Mouse (Mus musculus) CH12.LX (cell line): Measurements from ENCODE around the gene Ate1. TPM values are rescaled to one million over a fixed set of nuclear protein-coding genes. Genes with fewer than 3 reads are reported as not detected.

Experiments
- DNase-seq: peaks from one replicate; pipeline ENCODE4 v3.0.0-alpha.2; 2013; ENCODE audit errors: extremely low read depth
- H3K27ac ChIP-seq: 2 replicates; pipeline ENCODE4 v1.5.1; 2012; ENCODE audit warnings: low read depth, mild to moderate bottlenecking, control low read depth, moderate library complexity; ENCODE audit not compliant: insufficient read depth
- H3K27me3 ChIP-seq: replicated peaks from 2 replicates; pipeline ENCODE3; 2012; ENCODE audit warnings: inconsistent platforms
- H3K36me3 ChIP-seq, 2 experiments: replicated peaks in 1 of 2; 2 replicates each; pipeline versions ENCODE3 to v1.6.1; 2012; ENCODE audit warnings: inconsistent platforms in 1 of 2, low read length in 1 of 2, mild to moderate bottlenecking in 1 of 2, mixed read lengths in 1 of 2, moderate library complexity in 1 of 2; ENCODE audit not compliant: control insufficient read depth in 1 of 2, insufficient read depth in 1 of 2
- H3K4me1 ChIP-seq, 2 experiments: 2 replicates each; pipeline ENCODE4 v1.6.1; 2012; ENCODE audit warnings: inconsistent platforms in 1 of 2, moderate library complexity in 1 of 2; ENCODE audit not compliant: insufficient read depth in 2 of 2, control insufficient read depth in 1 of 2
- H3K4me2 ChIP-seq: 2 replicates; pipeline ENCODE4 v1.6.1; 2012; ENCODE audit warnings: low read depth, mild to moderate bottlenecking, control low read depth; ENCODE audit not compliant: poor library complexity, insufficient read depth, severe bottlenecking
- H3K4me3 ChIP-seq, 3 experiments: fragments of 150-350 bp in 1 of 3; sonication (generic) in 1 of 3; replicated peaks in 1 of 3; 2 replicates each; pipeline versions ENCODE3 to v1.5.1; 2011 to 2012; ENCODE audit warnings: low read depth in 2 of 3, low read length in 2 of 3, mild to moderate bottlenecking in 2 of 3, moderate library complexity in 2 of 3, control low read depth in 1 of 3, improper control_type of control experiment in 1 of 3, inconsistent platforms in 1 of 3, mixed read lengths in 1 of 3; ENCODE audit not compliant: poor library complexity in 1 of 3
- H3K79me2 ChIP-seq: replicated peaks from 2 replicates; pipeline ENCODE4 v1.6.1; 2012; ENCODE audit warnings: mild to moderate bottlenecking, moderate library complexity; ENCODE audit not compliant: control insufficient read depth, poor library complexity, insufficient read depth, severe bottlenecking; ENCODE audit errors: extremely low read depth
- H3K9ac ChIP-seq: 2 replicates; pipeline ENCODE4 v1.6.1; 2012; ENCODE audit warnings: low read depth, mild to moderate bottlenecking, control low read depth, moderate library complexity; ENCODE audit not compliant: insufficient read depth
- H3K9me3 ChIP-seq: replicated peaks from 2 replicates; pipeline ENCODE3; 2012; ENCODE audit warnings: low read length, inconsistent platforms, mixed read lengths
- BHLHE40 ChIP-seq: IDR thresholded peaks from 2 replicates; pipeline ENCODE4 v1.6.1; 2011; ENCODE audit warnings: mild to moderate bottlenecking, low read depth, low read length, improper control_type of control experiment
- CHD2 ChIP-seq: IDR thresholded peaks from 2 replicates; pipeline ENCODE4 v1.6.1; 2011; ENCODE audit warnings: low read length, improper control_type of control experiment
- E2F4 ChIP-seq: IDR thresholded peaks from 2 replicates; pipeline ENCODE4 v1.6.1; 2011; ENCODE audit warnings: low read depth, low read length, improper control_type of control experiment; ENCODE audit not compliant: insufficient replicate concordance
- EP300 ChIP-seq: IDR thresholded peaks from 2 replicates; pipeline ENCODE4 v1.6.1; 2011; ENCODE audit warnings: low read length, improper control_type of control experiment
- ETS1 ChIP-seq: conservative IDR thresholded peaks from 2 replicates; pipeline ENCODE4 v1.6.1; 2012; ENCODE audit warnings: low read depth, mild to moderate bottlenecking, inconsistent platforms, low read length, improper control_type of control experiment, moderate library complexity
- JUN ChIP-seq: IDR thresholded peaks from 2 replicates; pipeline ENCODE4 v1.6.1; 2011; ENCODE audit warnings: low read depth, mild to moderate bottlenecking, low read length, improper control_type of control experiment, moderate library complexity; ENCODE audit not compliant: insufficient read depth
- MAZ ChIP-seq: IDR thresholded peaks from 2 replicates; pipeline ENCODE4 v1.6.1; 2012; ENCODE audit warnings: low read depth, mild to moderate bottlenecking, inconsistent platforms, low read length, improper control_type of control experiment, moderate library complexity
- MEF2A ChIP-seq: IDR thresholded peaks from 2 replicates; pipeline ENCODE4 v1.6.1; 2014; ENCODE audit warnings: low read depth, mild to moderate bottlenecking, inconsistent platforms, low read length, improper control_type of control experiment, borderline replicate concordance
- MYC ChIP-seq: IDR thresholded peaks from 2 replicates; pipeline ENCODE4 v1.6.1; 2011; ENCODE audit warnings: low read depth, mild to moderate bottlenecking, improper control_type of control experiment, low read length
- NELFE ChIP-seq: IDR thresholded peaks from 2 replicates; pipeline ENCODE4 v1.6.1; 2011; ENCODE audit warnings: low read depth, low read length, improper control_type of control experiment
- PAX5 ChIP-seq: IDR thresholded peaks from 2 replicates; pipeline ENCODE4 v1.6.1; 2012; ENCODE audit warnings: low read length, inconsistent platforms, mixed read lengths
- RCOR1 ChIP-seq: conservative IDR thresholded peaks from 2 replicates; pipeline ENCODE4 v1.6.1; 2012; ENCODE audit warnings: low read depth, mild to moderate bottlenecking, inconsistent platforms, low read length, improper control_type of control experiment
- SIN3A ChIP-seq: IDR thresholded peaks from 2 replicates; pipeline ENCODE4 v1.6.1; 2012; ENCODE audit warnings: low read length, improper control_type of control experiment, inconsistent platforms
- TBP ChIP-seq: conservative IDR thresholded peaks from 2 replicates; pipeline ENCODE4 v1.6.1; 2011; ENCODE audit warnings: low read depth, low read length, improper control_type of control experiment
- TCF12 ChIP-seq: IDR thresholded peaks from 2 replicates; pipeline ENCODE4 v1.6.1; 2014; ENCODE audit warnings: low read depth, mild to moderate bottlenecking, inconsistent platforms, low read length, improper control_type of control experiment
- UBTF ChIP-seq: IDR thresholded peaks from 2 replicates; pipeline ENCODE4 v1.6.1; 2012; ENCODE audit warnings: low read depth, mild to moderate bottlenecking, inconsistent platforms, low read length, improper control_type of control experiment, moderate library complexity
- USF1 ChIP-seq: IDR thresholded peaks from 2 replicates; pipeline ENCODE4 v1.6.1; 2014; ENCODE audit warnings: low read depth, mild to moderate bottlenecking, inconsistent platforms, low read length, improper control_type of control experiment
- USF2 ChIP-seq: conservative IDR thresholded peaks from 2 replicates; pipeline ENCODE4 v1.6.1; 2011; ENCODE audit warnings: low read depth, low read length, improper control_type of control experiment
- ZC3H11A ChIP-seq: IDR thresholded peaks from 2 replicates; pipeline ENCODE4 v1.6.1; 2012; ENCODE audit warnings: low read depth, mild to moderate bottlenecking, inconsistent platforms, low read length, improper control_type of control experiment
- ZKSCAN1 ChIP-seq: IDR thresholded peaks from 2 replicates; pipeline ENCODE4 v1.6.1; 2012; ENCODE audit warnings: low read depth, inconsistent platforms, low read length, improper control_type of control experiment, borderline replicate concordance
- ZNF384 ChIP-seq: IDR thresholded peaks from 2 replicates; pipeline ENCODE4 v1.6.1; 2012; ENCODE audit warnings: low read depth, low read length, improper control_type of control experiment, inconsistent platforms
- dilution Hi-C: fragments of 300-500 bp; cut with MboI; formaldehyde crosslinking; loops from 2 replicates; pipeline ENCODE4 v1.14.3; 2020; ENCODE audit warnings: low sequenced_read_pairs; ENCODE audit not compliant: extremely low pct_unique_long_range_greater_than_20kb, extremely low pct_ligation_motif_present
- in situ Hi-C: fragments of 300-500 bp; cut with MboI; formaldehyde crosslinking; loops from 3 replicates; pipeline ENCODE4 v1.14.3; 2019; ENCODE audit warnings: low sequenced_read_pairs, low pct_ligation_motif_present, low pct_unique_long_range_greater_than_20kb, mixed read lengths
- polyA plus RNA-seq: library from polyadenylated mRNA; unstranded; fragments of >175 nt; gene quantifications from 2 replicates; pipeline ENCODE4 v1.2.1, GENCODE M21; 2012; ENCODE audit warnings: low read depth; ENCODE audit not compliant: insufficient read length
- total RNA-seq, 2 experiments: library from RNA; depleted of rRNA; stranded (reverse); fragments of 300-350 nt in 1 of 2; fragments of >200 nt in 1 of 2; gene quantifications; 2 replicates each; pipeline ENCODE4 v1.2.3; 2012 to 2014

Gene Ate1
- total and polyA plus RNA-seq, 3 experiments, result 12.2 to 15.4 (median 14.3) TPM

- H3K4me2 ChIP-seq, result no peak overlapping the region
- no peak overlapping the region for H3K27ac ChIP-seq
- H3K9ac ChIP-seq, result no peak overlapping the region
- H3K4me3 ChIP-seq, result no peak overlapping the region
- DNase-seq, result no peak
- H3K27me3 ChIP-seq, result no peaks in the 10 kb centered on the region
- in situ Hi-C loops (no loop called here), dilution Hi-C loops (no loop called here)
- TF ChIP-seq CHD2, result no peak
- no peak for TF ChIP-seq UBTF
- no peak for TF ChIP-seq USF1
- no peak for TF ChIP-seq NELFE
- TF ChIP-seq E2F4, result no peak
- H3K4me1 ChIP-seq, result 0 out of 4 replicates have a peak, but pooled peaks cover 0 to 2% of the 10 kb centered on the region in 2 experiments
- H3K36me3 ChIP-seq, result peaks cover 0 to 11% of the 10 kb centered on the region in 2 experiments
- H3K79me2 ChIP-seq, result no peaks in the 10 kb centered on the region
- peaks cover 2% of the 10 kb centered on the region for H3K9me3 ChIP-seq
Measured at GRCm38 (mm10) chr7:130386308-130386707, 133.9 kb downstream of the Ate1 start.

- peaks cover 0 to 10% of the 10 kb centered on the region in 2 experiments for H3K36me3 ChIP-seq
- DNase-seq, result no peak
- no peak overlapping the region for H3K9ac ChIP-seq
- no peaks in the 10 kb centered on the region for H3K79me2 ChIP-seq
- no peak overlapping the region for H3K4me3 ChIP-seq
- H3K27ac ChIP-seq, result no peak overlapping the region
- H3K4me2 ChIP-seq, result no peak overlapping the region
- H3K27me3 ChIP-seq, result no peaks in the 10 kb centered on the region
- in situ Hi-C loops, result no loop called here
- no peak for TF ChIP-seq CHD2
- TF ChIP-seq, all 38 proteins: peak for 0
- dilution Hi-C loops, result no loop called here
- H3K4me1 ChIP-seq, result 0 out of 4 replicates have a peak, but pooled peaks cover 0 to 2% of the 10 kb centered on the region in 2 experiments
- H3K9me3 ChIP-seq, result peaks cover 2% of the 10 kb centered on the region
Measured at GRCm38 (mm10) chr7:130385732-130386294, 134.4 kb downstream of the Ate1 start.

- dilution Hi-C loops (no loop called here), in situ Hi-C loops (no loop called here)
- Histone ChIP-seq H3K27ac (no peak overlapping the region), H3K9ac (no peak overlapping the region), H3K4me2 (no peak overlapping the region), H3K36me3 (peaks cover 0 to 4% of the 10 kb centered on the region in 2 experiments), H3K9me3 (peaks cover 2% of the 10 kb centered on the region), H3K79me2 (no peaks in the 10 kb centered on the region), H3K4me3 (no peak overlapping the region), H3K27me3 (no peaks in the 10 kb centered on the region), H3K4me1 (0 out of 4 replicates have a peak, but pooled peaks cover 0 to 2% of the 10 kb centered on the region in 2 experiments)
- no peak for TF ChIP-seq UBTF
- no peak for TF ChIP-seq BHLHE40
- TF ChIP-seq ZNF384, result no peak
- no peak for TF ChIP-seq TBP
- no peak for TF ChIP-seq ZC3H11A
- TF ChIP-seq MEF2A, result no peak
- no peak for TF ChIP-seq USF2
- TF ChIP-seq ZKSCAN1, result no peak
- TF ChIP-seq TCF12, result no peak
- no peak for TF ChIP-seq MYC
- TF ChIP-seq MAZ, result no peak
- no peak for TF ChIP-seq E2F4
- TF ChIP-seq RCOR1, result no peak
- no peak for TF ChIP-seq JUN
- TF ChIP-seq PAX5, result no peak
- TF ChIP-seq ETS1, result no peak
- no peak for TF ChIP-seq SIN3A
- no peak for TF ChIP-seq EP300
- no peak for DNase-seq
Measured at GRCm38 (mm10) chr7:130382126-130382525, 138.0 kb downstream of the Ate1 start.
